Mouse (Mus musculus): ENCODE results near the gene Nab2.

GRCm38 (mm10) chr10:127710331-127710730, 42.0 kb upstream of the Nab2 start:
- TF ChIP-seq CTCF (IDR thresholded peaks at IDR 0.05; ENCODE audit: borderline replicate concordance, insufficient read depth, low read depth, low read length) = no peak
- TF ChIP-seq POLR2A (IDR thresholded peaks at IDR 0.05; ENCODE audit: borderline replicate concordance, insufficient read depth, low read length) = no peak
